Comparison of ENCODE assay signal across 9 mouse cellular contexts in genomic region chr1:180894088-180894987, GRCm38 (mm10). TPM values are rescaled to one million over a fixed set of nuclear protein-coding genes. Genes with fewer than 3 reads are reported as not detected.
DNase-seq lines count a peak whose midpoint lies in the region; ATAC-seq and TF ChIP-seq lines count a peak whose summit lies in the region.
"Not testable (repeated sequence)": the region's sequence is repeated elsewhere in the genome, so short reads cannot be mapped to it uniquely, and the experiment has no call there.
"Had no signal": no experiment of that assay in that cellular context is flagged by ENCODE, and none has a peak within 500 bp of the region (broad histone marks: within the 10 kb centered on the region; RNA-seq: fewer than 3 reads in every experiment).

No protein-coding gene starts in this region.

- 0 out of 2 replicates have a peak, but pooled peaks have one; percentile 46 for ATAC-seq in forebrain, embryonic 15.5 days (replicated peaks)
- ATAC-seq in kidney, embryonic 15.5 days (replicated peaks; ENCODE audit: low FRiP score) = 0 out of 2 replicates have a peak, but pooled peaks have one; percentile 31
- ATAC-seq in lung, embryonic 14.5 days (ENCODE audit: insufficient read depth) = 0 out of 2 replicates have a peak, but pooled peaks have one; percentile 29
- ATAC-seq in midbrain, embryonic 14.5 days (ENCODE audit: low FRiP score, low TSS enrichment) = not testable (repeated sequence)

- peaks cover 17% of the 10 kb centered on the region; the same call in 1 of the 2 replicates for H3K36me3 ChIP-seq in ES-E14 (ENCODE audit: control insufficient read depth, insufficient read depth, low read length, poor library complexity, severe bottlenecking)
- not testable (repeated sequence) for H3K36me3 ChIP-seq in embryonic facial prominence, embryonic 10.5 days (replicated peaks); forebrain, embryonic 15.5 days; hindbrain, embryonic 10.5 days; kidney, embryonic 15.5 days; lung, embryonic 14.5 days (ENCODE audit: insufficient read depth); midbrain, embryonic 14.5 days (ENCODE audit: control insufficient read depth, insufficient read depth, low read length)

- H3K4me1 ChIP-seq in ES-E14 (ENCODE audit: control insufficient read depth in 2 of 2, insufficient read depth in 2 of 2, low read length in 2 of 2, poor library complexity in 1 of 2) = peaks cover 14 to 26% of the 10 kb centered on the region in 2 experiments; a peak in 3 of 4 replicates
- peaks cover 17% of the 10 kb centered on the region for H3K4me1 ChIP-seq in embryonic facial prominence, embryonic 10.5 days
- H3K4me1 ChIP-seq in forebrain, embryonic 15.5 days; kidney, embryonic 15.5 days; lung, embryonic 14.5 days (ENCODE audit: insufficient read depth); midbrain, embryonic 14.5 days (ENCODE audit: control insufficient read depth, insufficient read depth, low read length): not testable (repeated sequence)
- peaks cover 15% of the 10 kb centered on the region; the same call in 1 of the 2 replicates for H3K4me1 ChIP-seq in hindbrain, embryonic 10.5 days (replicated peaks)

- peak overlapping the region; percentile 37 for H3K4me2 ChIP-seq in forebrain, embryonic 15.5 days (replicated peaks)
- H3K4me2 ChIP-seq in kidney, embryonic 15.5 days = peak overlapping the region; percentile 50
- H3K4me2 ChIP-seq in lung, embryonic 14.5 days = peak overlapping the region; percentile 50
- peak overlapping the region; percentile 41 for H3K4me2 ChIP-seq in midbrain, embryonic 14.5 days (ENCODE audit: low read length)

- H3K9me3 ChIP-seq in ES-E14 (ENCODE audit: control insufficient read depth, insufficient read depth, low read depth, low read length); embryonic facial prominence, embryonic 10.5 days; forebrain, embryonic 15.5 days; hindbrain, embryonic 10.5 days; kidney, embryonic 15.5 days (replicated peaks); lung, embryonic 14.5 days (ENCODE audit: low read depth, low read length); midbrain, embryonic 14.5 days (ENCODE audit: control insufficient read depth, low read length): not testable (repeated sequence)

- WGBS in embryonic facial prominence, embryonic 10.5 days = 4% methylated on average over 51 of the region's 51 CpGs
- WGBS in forebrain, embryonic 15.5 days = 4% methylated on average over 51 of the region's 51 CpGs
- WGBS in hindbrain, embryonic 10.5 days = 6% methylated on average over 49 of the region's 51 CpGs
- 7% methylated on average over 44 of the region's 51 CpGs for WGBS in kidney, embryonic 15.5 days
- WGBS in lung, embryonic 14.5 days = 4% methylated on average over 44 of the region's 51 CpGs
- 5% methylated on average over 45 of the region's 51 CpGs for WGBS in midbrain, embryonic 14.5 days

- H3K27ac ChIP-seq in ES-E14 (ENCODE audit: insufficient read depth, low read depth, low read length, poor library complexity, severe bottlenecking) = peak overlapping the region; percentile 35; the same call in 1 of the 2 replicates
- H3K27ac ChIP-seq in embryonic facial prominence, embryonic 10.5 days (replicated peaks); forebrain, embryonic 15.5 days (replicated peaks); hindbrain, embryonic 10.5 days; kidney, embryonic 15.5 days; lung, embryonic 14.5 days (ENCODE audit: low read depth); midbrain, embryonic 14.5 days (replicated peaks; ENCODE audit: low read depth, low read length): not testable (repeated sequence)

- H3K4me3 ChIP-seq in ES-E14 (ENCODE audit: insufficient read depth in 1 of 2, low read depth in 1 of 2, low read length in 2 of 2, poor library complexity in 1 of 2, severe bottlenecking in 1 of 2) = peak overlapping the region; percentile 30 to 71
- peak overlapping the region; percentile 44 for H3K4me3 ChIP-seq in embryonic facial prominence, embryonic 10.5 days
- peak overlapping the region; percentile 26 for H3K4me3 ChIP-seq in forebrain, embryonic 15.5 days
- peak overlapping the region; percentile 39 for H3K4me3 ChIP-seq in hindbrain, embryonic 10.5 days
- peak overlapping the region; percentile 31 for H3K4me3 ChIP-seq in kidney, embryonic 15.5 days (replicated peaks)
- peak overlapping the region; percentile 8 for H3K4me3 ChIP-seq in lung, embryonic 14.5 days (ENCODE audit: low read depth, low read length)
- not testable (repeated sequence) for H3K4me3 ChIP-seq in midbrain, embryonic 14.5 days (replicated peaks; ENCODE audit: low read depth, low read length)

- in situ Hi-C loops in ES-E14 (cut with MboI; ENCODE audit: low sequenced_read_pairs in 2 of 2, unreplicated experiment in 2 of 2) = not testable (repeated sequence)

- not testable (repeated sequence) for TF ChIP-seq CTCF in lung, embryonic 14.5 days (IDR thresholded peaks at IDR 0.05; ENCODE audit: low read depth)

- H3K9ac ChIP-seq in ES-E14 (ENCODE audit: insufficient read depth, low read depth, low read length, poor library complexity, severe bottlenecking) = peak overlapping the region; percentile 75
- peak overlapping the region; percentile 30; the same call in 1 of the 2 replicates for H3K9ac ChIP-seq in forebrain, embryonic 15.5 days (replicated peaks)
- H3K9ac ChIP-seq in kidney, embryonic 15.5 days; lung, embryonic 14.5 days; midbrain, embryonic 14.5 days (replicated peaks; ENCODE audit: low read length): not testable (repeated sequence)

- H3K27me3 ChIP-seq in embryonic facial prominence, embryonic 10.5 days (replicated peaks; ENCODE audit: low read depth, poor library complexity, severe bottlenecking) = peaks cover 64% of the 10 kb centered on the region
- peaks cover 18% of the 10 kb centered on the region; the same call in 1 of the 2 replicates for H3K27me3 ChIP-seq in forebrain, embryonic 15.5 days
- H3K27me3 ChIP-seq in hindbrain, embryonic 10.5 days (ENCODE audit: insufficient read depth, poor library complexity, severe bottlenecking) = peaks cover 54% of the 10 kb centered on the region
- peaks cover 38% of the 10 kb centered on the region for H3K27me3 ChIP-seq in kidney, embryonic 15.5 days
- peaks cover 30% of the 10 kb centered on the region for H3K27me3 ChIP-seq in lung, embryonic 14.5 days (ENCODE audit: insufficient read depth, low read length)
- H3K27me3 ChIP-seq in midbrain, embryonic 14.5 days (ENCODE audit: control insufficient read depth, insufficient read depth, low read length) = peaks cover 14% of the 10 kb centered on the region

- DNase-seq in ES-E14 (ENCODE audit: low read depth, low spot score); hindbrain, embryonic 10.5 days (ENCODE audit: low spot score); lung, embryonic 14.5 days: not testable (repeated sequence)
- DNase-seq in embryonic facial prominence, embryonic 10.5 days (ENCODE audit: low spot score) = peak; percentile 44
- DNase-seq in midbrain, embryonic 14.5 days = peak; percentile 26
- peak; percentile 34 for DNase-seq in right cerebral cortex, postnatal 4 days

RNA-seq across cellular contexts. Expression of gene Lefty2, which starts 1.4 kb away (rescaled TPM):
- total RNA-seq in ES-E14 (2012; rRNA removed) = 68.3 and 219 TPM in 2 replicates
- not detected in 2 replicates for polyA plus RNA-seq in embryonic facial prominence, embryonic 10.5 days (2016; fragmentation: Nextera tagmentation; extraction: Ambion mirVana)
- 3.7 and 4.5 TPM in 2 replicates for polyA plus RNA-seq in forebrain, embryonic 15.5 days (2015; fragmentation: Nextera tagmentation; extraction: Ambion mirVana)
- polyA plus RNA-seq in hindbrain, embryonic 10.5 days (2016; fragmentation: Nextera tagmentation; extraction: Ambion mirVana) = 0.13 TPM in 1 of 2 replicates, not detected in the other
- polyA plus RNA-seq in kidney, embryonic 15.5 days (2015; fragmentation: Nextera tagmentation; extraction: Ambion mirVana) = 0.12 TPM in 1 of 2 replicates, not detected in the other
- 0.08 TPM in 1 of 2 replicates, not detected in the other for polyA plus RNA-seq in lung, embryonic 14.5 days (2014; fragmentation: Nextera tagmentation; extraction: Ambion mirVana)
- 1.3 and 2.0 TPM in 2 replicates for polyA plus RNA-seq in midbrain, embryonic 14.5 days (2014; fragmentation: Nextera tagmentation; extraction: Ambion mirVana)
- total RNA-seq: gastrocnemius, adult 18-20 months had no signal

RNA-seq across cellular contexts. Expression of gene Pycr2, which starts 9.8 kb away (rescaled TPM):
- 122 and 151 TPM in 2 replicates for total RNA-seq in ES-E14 (2012; rRNA removed)
- 141 and 149 TPM in 2 replicates for polyA plus RNA-seq in embryonic facial prominence, embryonic 10.5 days (2016; fragmentation: Nextera tagmentation; extraction: Ambion mirVana)
- 85.1 and 88.7 TPM in 2 replicates for polyA plus RNA-seq in forebrain, embryonic 15.5 days (2015; fragmentation: Nextera tagmentation; extraction: Ambion mirVana)
- polyA plus RNA-seq in hindbrain, embryonic 10.5 days (2016; fragmentation: Nextera tagmentation; extraction: Ambion mirVana) = 125 and 138 TPM in 2 replicates
- polyA plus RNA-seq in kidney, embryonic 15.5 days (2015; fragmentation: Nextera tagmentation; extraction: Ambion mirVana) = 96.2 and 103 TPM in 2 replicates
- 83.7 and 92.5 TPM in 2 replicates for polyA plus RNA-seq in lung, embryonic 14.5 days (2014; fragmentation: Nextera tagmentation; extraction: Ambion mirVana)
- polyA plus RNA-seq in midbrain, embryonic 14.5 days (2014; fragmentation: Nextera tagmentation; extraction: Ambion mirVana) = 67.2 and 69.9 TPM in 2 replicates

RNA-seq across cellular contexts. Expression of gene Lefty1, which starts 40.5 kb away (rescaled TPM):
- total RNA-seq in ES-E14 (2012; rRNA removed) = 281 and 714 TPM in 2 replicates
- 0.11 and 0.39 TPM in 2 replicates for polyA plus RNA-seq in embryonic facial prominence, embryonic 10.5 days (2016; fragmentation: Nextera tagmentation; extraction: Ambion mirVana)
- polyA plus RNA-seq in forebrain, embryonic 15.5 days (2015; fragmentation: Nextera tagmentation; extraction: Ambion mirVana) = 0.22 and 0.23 TPM in 2 replicates
- polyA plus RNA-seq in hindbrain, embryonic 10.5 days (2016; fragmentation: Nextera tagmentation; extraction: Ambion mirVana) = 0.71 and 0.78 TPM in 2 replicates
- 1.3 TPM in 2 replicates for polyA plus RNA-seq in kidney, embryonic 15.5 days (2015; fragmentation: Nextera tagmentation; extraction: Ambion mirVana)
- 1.1 TPM in 2 replicates for polyA plus RNA-seq in lung, embryonic 14.5 days (2014; fragmentation: Nextera tagmentation; extraction: Ambion mirVana)
- 0.28 TPM in 1 of 2 replicates, not detected in the other for polyA plus RNA-seq in midbrain, embryonic 14.5 days (2014; fragmentation: Nextera tagmentation; extraction: Ambion mirVana)

RNA-seq across cellular contexts. Expression of gene Sde2, which starts 43.4 kb away (rescaled TPM):
- 39.6 and 41.2 TPM in 2 replicates for total RNA-seq in ES-E14 (2012; rRNA removed)
- polyA plus RNA-seq in embryonic facial prominence, embryonic 10.5 days (2016; fragmentation: Nextera tagmentation; extraction: Ambion mirVana) = 45.4 and 46.8 TPM in 2 replicates
- 35.7 and 35.9 TPM in 2 replicates for polyA plus RNA-seq in forebrain, embryonic 15.5 days (2015; fragmentation: Nextera tagmentation; extraction: Ambion mirVana)
- 33.8 and 40.1 TPM in 2 replicates for polyA plus RNA-seq in hindbrain, embryonic 10.5 days (2016; fragmentation: Nextera tagmentation; extraction: Ambion mirVana)
- 37.0 and 38.7 TPM in 2 replicates for polyA plus RNA-seq in kidney, embryonic 15.5 days (2015; fragmentation: Nextera tagmentation; extraction: Ambion mirVana)
- polyA plus RNA-seq in lung, embryonic 14.5 days (2014; fragmentation: Nextera tagmentation; extraction: Ambion mirVana) = 35.2 and 35.9 TPM in 2 replicates
- polyA plus RNA-seq in midbrain, embryonic 14.5 days (2014; fragmentation: Nextera tagmentation; extraction: Ambion mirVana) = 26.1 and 28.7 TPM in 2 replicates

RNA-seq across cellular contexts. Expression of gene Tmem63a, which starts 47.8 kb away (rescaled TPM):
- total RNA-seq in ES-E14 (2012; rRNA removed) = 14.7 and 30.5 TPM in 2 replicates
- polyA plus RNA-seq in embryonic facial prominence, embryonic 10.5 days (2016; fragmentation: Nextera tagmentation; extraction: Ambion mirVana) = 2.4 and 4.3 TPM in 2 replicates
- polyA plus RNA-seq in forebrain, embryonic 15.5 days (2015; fragmentation: Nextera tagmentation; extraction: Ambion mirVana) = 1.6 and 2.2 TPM in 2 replicates
- polyA plus RNA-seq in hindbrain, embryonic 10.5 days (2016; fragmentation: Nextera tagmentation; extraction: Ambion mirVana) = 3.0 and 3.4 TPM in 2 replicates
- 10.2 and 12.5 TPM in 2 replicates for polyA plus RNA-seq in kidney, embryonic 15.5 days (2015; fragmentation: Nextera tagmentation; extraction: Ambion mirVana)
- 10.4 and 10.9 TPM in 2 replicates for polyA plus RNA-seq in lung, embryonic 14.5 days (2014; fragmentation: Nextera tagmentation; extraction: Ambion mirVana)
- polyA plus RNA-seq in midbrain, embryonic 14.5 days (2014; fragmentation: Nextera tagmentation; extraction: Ambion mirVana) = 0.36 and 1.2 TPM in 2 replicates
